Mouse (Mus musculus) embryonic facial prominence, embryonic 15.5 days (tissue): Measurements from ENCODE around the gene Heatr5b. TPM values are rescaled to one million over a fixed set of nuclear protein-coding genes. Genes with fewer than 3 reads are reported as not detected.

Source experiments
- ATAC-seq: fragments of 200-750 bp; cut with Nextera tagmentation; 2 replicates; pipeline ENCODE4 v1.8.0; 2017; ENCODE audit warnings: low read depth, moderate TSS enrichment; ENCODE audit not compliant: insufficient number of reproducible peaks, low FRiP score, low TSS enrichment
- H3K27ac ChIP-seq: fragments of 300-500 bp; sonication (generic); replicated peaks from 2 replicates; pipeline ENCODE4 v1.5.1; 2015; ENCODE audit warnings: mild to moderate bottlenecking, inconsistent platforms
- H3K27me3 ChIP-seq: fragments of 300-500 bp; sonication (generic); 2 replicates; pipeline ENCODE4 v1.6.1; 2015; ENCODE audit warnings: inconsistent platforms
- H3K36me3 ChIP-seq: fragments of 300-500 bp; sonication (generic); 2 replicates; pipeline ENCODE4 v1.6.1; 2015; ENCODE audit warnings: mild to moderate bottlenecking, inconsistent platforms
- H3K4me1 ChIP-seq: fragments of 300-500 bp; sonication (generic); 2 replicates; pipeline ENCODE4 v1.6.1; 2015; ENCODE audit warnings: inconsistent platforms
- H3K4me2 ChIP-seq: fragments of 300-500 bp; sonication (generic); replicated peaks from 2 replicates; pipeline ENCODE4 v1.6.1; 2015; ENCODE audit warnings: mild to moderate bottlenecking, inconsistent platforms
- H3K4me3 ChIP-seq: fragments of 300-500 bp; sonication (generic); replicated peaks from 2 replicates; pipeline ENCODE4 v1.5.1; 2015; ENCODE audit warnings: mild to moderate bottlenecking, inconsistent platforms
- H3K9ac ChIP-seq: fragments of 300-500 bp; sonication (generic); 2 replicates; pipeline ENCODE4 v1.6.1; 2015; ENCODE audit warnings: inconsistent platforms
- H3K9me3 ChIP-seq: fragments of 300-500 bp; sonication (generic); replicated peaks from 2 replicates; pipeline ENCODE4 v1.6.1; 2016; ENCODE audit warnings: inconsistent platforms
- WGBS: fragments of 180-500 bp; shearing (Covaris S2); methylation state at CpG from one replicate; pipeline ENCODE4 v1.1.7; 2015; 5-methylcytosine and 5-hydroxymethylcytosine counted together
- polyA plus RNA-seq: library from polyadenylated mRNA; unstranded; fragments of >200 nt; fragmentation: Nextera tagmentation; extraction: Ambion mirVana; gene quantifications from 2 replicates; pipeline ENCODE4 v1.2.1, GENCODE M21; 2015

The Heatr5b gene
- polyA plus RNA-seq, 1 experiment from 2014 or later = 13.7 TPM

DNA sequence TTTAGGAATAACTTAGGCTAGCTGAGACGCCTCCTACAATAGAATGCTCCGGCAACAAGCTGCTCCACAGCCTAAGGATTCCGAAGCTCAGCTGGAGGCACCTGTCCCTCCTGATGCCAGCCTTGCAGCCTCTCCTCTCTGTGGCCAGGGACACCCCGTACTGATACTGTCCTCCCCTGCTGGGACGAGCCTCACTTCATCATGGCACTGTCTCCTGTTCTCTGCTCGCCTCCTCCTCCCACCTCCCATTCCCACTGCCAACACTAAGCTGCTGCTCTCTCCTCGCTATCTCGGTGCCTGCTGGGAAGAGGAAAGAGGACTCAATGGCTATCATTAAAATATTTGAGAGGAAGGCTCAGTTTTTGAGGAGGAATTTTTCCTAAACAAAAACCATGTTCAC, 67.6 kb downstream of the Heatr5b start:
- no peaks in the 10 kb centered on the region for H3K9me3 ChIP-seq
- H3K4me3 ChIP-seq = no peak overlapping the region
- peaks cover 23% of the 10 kb centered on the region for H3K36me3 ChIP-seq
- no peak overlapping the region for H3K4me2 ChIP-seq
- 77% methylated on average over 8 of the region's 8 CpGs for WGBS
- H3K9ac ChIP-seq = no peak overlapping the region
- no peak overlapping the region for H3K27ac ChIP-seq
- no peak for ATAC-seq
- H3K4me1 ChIP-seq = no peaks in the 10 kb centered on the region
- H3K27me3 ChIP-seq = no peaks in the 10 kb centered on the region

DNA sequence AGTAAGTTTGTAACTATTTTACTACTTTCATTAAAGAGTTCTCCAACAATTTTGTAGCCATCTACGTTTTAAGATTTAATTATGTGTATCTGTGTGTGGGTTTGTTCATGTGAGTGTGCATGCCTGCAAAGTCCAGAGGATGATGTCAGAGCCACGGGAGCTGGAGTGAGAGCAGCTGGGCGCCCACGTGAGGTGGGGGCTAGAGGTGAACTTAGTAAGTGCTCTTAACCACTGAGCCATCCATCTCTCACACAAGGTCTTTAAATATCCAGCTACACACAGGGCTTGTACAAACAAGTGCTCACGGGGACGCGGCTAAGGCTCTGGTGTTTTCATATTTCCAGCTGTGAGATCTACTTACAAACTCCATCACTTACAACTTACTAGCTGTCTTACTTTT, 69.1 kb downstream of the Heatr5b start:
- ATAC-seq = no peak
- Histone ChIP-seq H3K4me2 (no peak overlapping the region), H3K9ac (no peak overlapping the region), H3K4me3 (no peak overlapping the region), H3K36me3 (peaks cover 23% of the 10 kb centered on the region), H3K9me3 (no peaks in the 10 kb centered on the region), H3K4me1 (no peaks in the 10 kb centered on the region), H3K27ac (no peak overlapping the region), H3K27me3 (no peaks in the 10 kb centered on the region)
- WGBS = 85% methylated on average over 7 of the region's 7 CpGs

DNA sequence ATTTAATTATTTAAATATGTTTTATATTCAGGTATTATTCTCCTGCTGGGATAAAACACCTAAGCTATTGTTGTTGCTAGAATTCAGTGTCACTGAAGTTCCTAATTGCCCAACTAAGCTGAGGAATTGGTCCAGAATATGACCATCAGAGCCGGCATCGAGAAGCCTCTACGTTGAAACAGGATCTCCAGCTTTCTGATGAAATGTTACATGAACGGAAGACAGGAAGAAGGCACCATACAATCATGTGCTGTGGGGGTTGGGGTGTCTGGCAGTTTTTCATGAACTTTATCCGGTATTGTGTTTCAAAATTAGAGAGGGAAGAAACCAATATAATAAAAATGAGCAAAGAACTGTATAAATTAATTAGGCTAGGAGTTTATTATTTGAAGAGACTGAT, 71.9 kb downstream of the Heatr5b start:
- Histone ChIP-seq H3K9me3 (no peaks in the 10 kb centered on the region), H3K4me2 (no peak overlapping the region), H3K27me3 (no peaks in the 10 kb centered on the region), H3K4me1 (no peaks in the 10 kb centered on the region), H3K4me3 (no peak overlapping the region), H3K27ac (no peak overlapping the region), H3K9ac (no peak overlapping the region), H3K36me3 (peaks cover 26% of the 10 kb centered on the region)
- no peak for ATAC-seq
- 78% methylated on average over 5 of the region's 5 CpGs for WGBS

DNA sequence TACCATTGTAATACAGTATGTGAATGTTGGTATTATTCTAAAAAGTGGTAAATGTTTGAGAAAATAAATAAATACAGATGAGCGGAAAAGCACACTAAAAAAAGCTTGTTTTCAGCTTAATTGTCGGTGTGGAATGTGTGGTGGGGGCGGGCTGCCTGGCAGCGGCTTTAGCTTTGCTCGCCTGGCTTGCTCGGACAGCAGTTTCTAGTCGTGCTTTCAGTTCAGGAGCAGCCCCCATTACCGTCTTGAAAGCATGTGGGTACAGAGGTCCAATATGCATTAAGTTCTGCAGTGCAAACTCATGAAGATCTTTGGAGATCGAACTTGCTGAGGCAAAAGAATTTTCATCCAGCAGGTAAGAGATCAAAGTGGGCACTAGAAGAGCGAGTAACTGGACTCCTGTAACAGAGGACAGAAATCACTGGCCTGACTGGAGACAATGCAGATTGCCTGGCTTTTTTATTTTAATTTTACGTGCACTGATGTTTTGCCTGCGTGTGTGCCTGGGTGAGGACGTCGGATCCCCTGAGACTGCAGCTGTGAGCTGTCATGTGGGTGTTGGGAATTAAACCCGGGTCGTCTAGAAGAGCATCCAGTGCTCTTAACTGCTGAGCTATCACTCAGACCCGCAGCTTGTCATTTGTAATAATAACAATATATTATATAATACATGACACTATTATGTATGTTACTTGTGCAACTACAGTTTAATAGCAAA, 82.1 kb downstream of the Heatr5b start:
- Histone ChIP-seq H3K27ac (no peak overlapping the region), H3K9me3 (no peaks in the 10 kb centered on the region)
- WGBS = 41% methylated on average over 17 of the region's 17 CpGs

DNA sequence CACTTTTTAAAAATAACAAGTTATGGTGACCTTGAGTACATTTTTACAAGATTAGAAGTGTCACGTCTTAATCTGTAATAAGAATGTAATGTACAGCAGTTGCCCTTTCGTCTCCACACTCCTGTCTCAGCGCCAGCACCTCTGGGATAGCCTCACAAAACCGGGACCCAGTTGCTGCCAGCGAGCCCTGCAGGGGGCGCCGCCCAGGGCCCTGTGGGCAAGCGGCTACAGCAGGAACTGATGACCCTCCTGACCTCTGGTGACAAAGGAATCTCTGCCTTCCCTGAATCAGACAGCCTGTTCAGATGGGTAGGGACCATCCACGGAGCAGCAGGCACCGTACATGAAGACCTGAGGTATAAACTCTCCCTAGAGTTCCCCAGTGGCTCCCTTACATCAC, 83.1 kb downstream of the Heatr5b start:
- Histone ChIP-seq H3K4me3 (no peak overlapping the region), H3K9ac (no peak overlapping the region), H3K4me1 (no peaks in the 10 kb centered on the region), H3K36me3 (peaks cover 24% of the 10 kb centered on the region), H3K27ac (no peak overlapping the region), H3K4me2 (no peak overlapping the region), H3K9me3 (no peaks in the 10 kb centered on the region), H3K27me3 (no peaks in the 10 kb centered on the region)
- ATAC-seq = no peak
- 53% methylated on average over 10 of the region's 10 CpGs for WGBS

More for the DNA sequence above, 82.1 kb downstream of the Heatr5b start:
- Histone ChIP-seq H3K4me2 (no peak overlapping the region), H3K4me3 (no peak overlapping the region), H3K4me1 (no peaks in the 10 kb centered on the region), H3K9ac (no peak overlapping the region), H3K36me3 (peaks cover 27% of the 10 kb centered on the region), H3K27me3 (no peaks in the 10 kb centered on the region)
- no peak for ATAC-seq

DNA sequence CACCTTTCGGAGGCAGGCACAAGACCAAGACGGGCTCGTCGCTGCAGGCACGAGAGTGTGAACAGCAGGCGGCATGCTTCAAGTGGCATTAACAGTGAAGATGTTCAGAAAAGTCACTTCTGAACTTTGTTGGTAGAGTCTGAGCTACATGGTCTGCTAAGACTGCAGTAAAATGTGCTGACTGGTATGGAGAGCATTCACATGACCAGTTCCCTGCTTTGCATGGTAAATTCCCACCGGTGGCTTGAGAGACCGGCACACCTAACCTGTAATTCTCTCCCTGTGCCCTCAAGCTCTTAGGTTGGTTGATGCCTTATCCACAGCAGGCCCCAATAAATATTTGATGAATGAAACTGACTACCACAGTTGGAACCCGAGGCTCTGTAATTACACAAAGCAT, 86.7 kb downstream of the Heatr5b start:
- no peak for ATAC-seq
- no peaks in the 10 kb centered on the region for H3K4me1 ChIP-seq
- 83% methylated on average over 9 of the region's 9 CpGs for WGBS
- H3K36me3 ChIP-seq = peaks cover 8% of the 10 kb centered on the region; the same call in 1 of the 2 replicates
- H3K9me3 ChIP-seq = no peaks in the 10 kb centered on the region
- H3K4me3 ChIP-seq = no peak overlapping the region
- no peak overlapping the region for H3K27ac ChIP-seq
- H3K9ac ChIP-seq = no peak overlapping the region
- H3K27me3 ChIP-seq = no peaks in the 10 kb centered on the region
- H3K4me2 ChIP-seq = no peak overlapping the region

DNA sequence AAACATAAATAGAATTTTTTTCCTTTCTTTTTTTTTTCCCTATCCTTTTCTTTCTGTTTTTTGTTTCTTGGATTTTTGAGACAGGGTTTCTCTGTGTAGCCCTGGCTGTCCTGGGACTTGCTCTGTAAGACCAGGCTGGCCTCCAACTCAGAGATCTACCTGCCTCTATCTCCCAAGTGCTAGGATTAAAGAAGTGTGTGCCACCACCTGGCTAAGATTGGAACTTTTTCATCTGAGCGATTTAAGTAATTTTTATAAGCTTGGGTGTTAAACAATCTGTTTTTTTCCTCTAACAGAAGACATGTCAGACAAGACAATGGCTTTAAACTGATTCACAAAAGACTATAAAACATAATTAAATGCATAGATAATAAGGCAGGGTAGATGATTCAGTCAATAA, 96.7 kb downstream of the Heatr5b start:
- no peak for ATAC-seq
- Histone ChIP-seq H3K4me3 (no peak overlapping the region), H3K9ac (no peak overlapping the region), H3K4me2 (no peak overlapping the region), H3K27me3 (no peaks in the 10 kb centered on the region), H3K9me3 (no peaks in the 10 kb centered on the region), H3K36me3 (no peaks in the 10 kb centered on the region), H3K27ac (no peak overlapping the region), H3K4me1 (peaks cover 18% of the 10 kb centered on the region)
- 47% methylated on average over 1 of the region's 1 CpGs for WGBS

DNA sequence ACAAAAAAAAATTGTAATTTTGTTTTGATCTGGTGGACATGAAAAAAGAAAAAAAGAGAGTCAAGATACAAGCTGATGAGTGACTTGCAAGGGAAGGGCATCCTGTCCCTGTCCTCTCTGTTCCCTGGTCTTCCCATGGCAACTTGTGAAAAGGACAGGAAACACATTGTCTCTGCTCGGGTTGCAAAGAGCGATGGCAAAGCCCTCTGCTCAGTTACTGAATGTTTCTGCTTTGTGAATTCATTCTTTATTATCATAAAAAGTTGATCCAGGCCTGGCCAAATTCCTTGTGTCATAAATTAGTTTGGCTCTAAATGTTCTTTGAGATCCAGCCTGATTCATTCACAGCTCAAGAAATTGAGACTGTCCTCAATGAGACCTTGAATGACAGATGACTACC, 97.4 kb downstream of the Heatr5b start:
- H3K4me1 ChIP-seq = peaks cover 18% of the 10 kb centered on the region
- no peaks in the 10 kb centered on the region for H3K36me3 ChIP-seq
- WGBS = 26% methylated on average over 2 of the region's 2 CpGs
- H3K27ac ChIP-seq = no peak overlapping the region; the same call in 1 of the 2 replicates
- no peaks in the 10 kb centered on the region for H3K9me3 ChIP-seq
- no peak overlapping the region for H3K4me2 ChIP-seq
- no peak overlapping the region for H3K4me3 ChIP-seq
- no peak for ATAC-seq
- H3K9ac ChIP-seq = no peak overlapping the region
- no peaks in the 10 kb centered on the region for H3K27me3 ChIP-seq

DNA sequence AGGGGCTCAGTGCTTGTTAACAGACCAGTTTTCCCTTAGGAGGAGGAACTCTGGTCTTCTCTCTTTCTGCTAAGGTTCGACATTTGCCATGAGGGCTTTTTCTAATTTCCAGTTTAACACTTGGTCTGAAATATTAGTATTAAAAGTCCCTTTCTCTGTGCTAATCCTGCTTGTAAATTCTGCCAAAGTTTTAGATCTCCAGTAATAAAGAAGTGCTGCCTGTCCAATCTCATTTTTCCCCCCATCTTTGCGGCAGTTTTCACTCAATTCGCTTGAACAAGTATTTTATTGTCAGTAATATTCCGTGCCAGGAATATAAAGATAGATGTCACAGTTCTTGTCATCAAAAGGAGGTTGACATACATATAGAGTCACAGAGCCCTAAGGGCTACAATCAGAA, 98.1 kb downstream of the Heatr5b start, which contains the start of gene Strn:
TSS of gene Strn (minus strand) at position 101 of the 400 bp plus-strand sequence.
- no peaks in the 10 kb centered on the region for H3K36me3 ChIP-seq
- H3K4me2 ChIP-seq = peak within 1 kb of the TSS; percentile 72
- peaks cover 23% of the 10 kb centered on the region for H3K4me1 ChIP-seq
- H3K27ac ChIP-seq = peak within 1 kb of the TSS; percentile 96
- ATAC-seq = no peak
- peak within 1 kb of the TSS; percentile 98 for H3K9ac ChIP-seq
- peak within 1 kb of the TSS; percentile 100 for H3K4me3 ChIP-seq
- WGBS = 25% methylated on average over 4 of the region's 4 CpGs
- H3K27me3 ChIP-seq = no peaks in the 10 kb centered on the region
- H3K9me3 ChIP-seq = no peaks in the 10 kb centered on the region

DNA sequence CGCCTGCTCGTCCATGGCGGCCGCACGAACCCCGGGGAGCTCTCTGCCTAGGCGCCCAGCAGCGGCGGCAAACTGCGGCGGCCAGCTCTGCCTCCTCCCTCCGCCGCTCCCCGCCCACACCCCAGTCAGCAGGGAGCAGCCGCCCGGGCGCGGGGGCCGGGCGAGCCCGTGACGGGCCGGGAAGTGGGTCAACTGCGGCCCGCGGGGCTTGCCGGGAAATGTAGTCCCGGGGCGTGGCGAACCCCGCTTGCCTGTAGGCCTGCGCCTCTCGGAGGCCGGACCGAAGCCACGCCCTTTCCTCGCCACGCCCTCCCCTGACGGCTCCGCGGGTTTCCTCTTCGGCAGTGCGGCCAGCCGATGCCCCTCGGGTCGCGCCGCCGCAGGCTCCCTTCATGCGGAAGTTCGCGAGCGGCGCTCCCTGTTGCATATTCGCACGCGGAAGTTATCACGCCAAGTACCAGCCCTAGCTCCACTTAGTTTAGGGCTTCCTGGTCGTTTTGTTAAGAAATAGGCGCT, 98.6 kb downstream of the Heatr5b start:
- WGBS = 0% methylated on average over 60 of the region's 60 CpGs

DNA sequence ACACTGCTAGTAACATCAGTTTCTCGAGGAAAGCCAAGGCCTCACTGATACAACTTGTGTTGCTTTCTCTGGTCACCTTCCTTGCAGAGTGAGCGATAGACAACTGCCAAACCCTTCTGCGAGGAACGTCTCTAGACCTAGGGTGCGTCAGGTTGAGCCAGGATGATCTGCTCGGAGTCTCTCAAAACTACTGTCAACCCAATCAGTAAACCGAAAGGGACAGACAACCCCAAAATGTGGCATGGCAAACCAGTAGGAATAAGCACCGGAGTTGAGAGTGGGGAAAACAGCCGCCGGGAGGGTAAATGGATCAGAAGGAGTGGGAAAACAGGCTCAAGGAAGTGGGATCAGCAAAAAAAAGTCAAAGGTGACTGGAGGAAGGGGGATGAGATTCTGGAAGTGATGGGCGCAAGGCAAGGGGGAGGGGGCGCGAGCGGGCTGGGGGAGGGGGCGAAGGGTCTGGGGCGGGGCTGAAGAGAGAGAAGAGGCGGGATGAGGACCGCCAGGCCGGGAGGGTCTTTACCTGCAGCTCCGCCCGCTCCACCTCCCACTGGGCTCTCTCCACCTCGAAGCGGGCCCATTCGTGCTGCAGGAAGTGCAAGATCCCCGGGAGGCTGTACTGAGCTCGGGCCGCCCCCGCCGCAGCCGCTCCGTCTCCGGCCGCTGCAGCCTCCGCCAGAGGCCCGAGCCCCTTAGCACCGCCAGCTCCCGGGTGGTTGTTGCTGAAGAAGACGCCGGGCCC, 99.3 kb downstream of the Heatr5b start:
- Histone ChIP-seq H3K27me3 (no peaks in the 10 kb centered on the region), H3K4me2 (peak overlapping the region; percentile 72), H3K4me1 (peaks cover 27% of the 10 kb centered on the region), H3K4me3 (peak overlapping the region; percentile 100), H3K9me3 (no peaks in the 10 kb centered on the region), H3K36me3 (no peaks in the 10 kb centered on the region), H3K9ac (peak overlapping the region; percentile 98), H3K27ac (peak overlapping the region; percentile 96)
- WGBS = under 1% methylated on average over 39 of the region's 39 CpGs
- peak; percentile 78 for ATAC-seq

More for the DNA sequence above, 98.6 kb downstream of the Heatr5b start:
- H3K4me3 ChIP-seq = peak overlapping the region; percentile 100
- H3K9ac ChIP-seq = peak overlapping the region; percentile 98
- H3K4me1 ChIP-seq = peaks cover 27% of the 10 kb centered on the region
- no peaks in the 10 kb centered on the region for H3K9me3 ChIP-seq
- H3K36me3 ChIP-seq = no peaks in the 10 kb centered on the region
- H3K27me3 ChIP-seq = no peaks in the 10 kb centered on the region
- H3K27ac ChIP-seq = peak overlapping the region; percentile 96
- peak; percentile 99 for ATAC-seq
- H3K4me2 ChIP-seq = peak overlapping the region; percentile 72
